Mouse (Mus musculus) adrenal gland, postnatal 25 days (tissue): ENCODE measurements around the gene S100pbp. TPM values are rescaled to one million over a fixed set of nuclear protein-coding genes. Genes with fewer than 3 reads are reported as not detected.
A peak's percentile ranks its signal among the peaks of the same experiment; 100 is the strongest.

ENCODE experiments used
- DNase-seq: peaks from one replicate; pipeline ENCODE4 v3.0.0; 2021; ENCODE audit warnings: mixed read lengths
- total RNA-seq: library from RNA; stranded (reverse); gene quantifications from 2 replicates; pipeline ENCODE4 v1.2.3, GENCODE M21; 2021

Gene S100pbp
- total RNA-seq, 1 experiment from 2014 or later = 27.5 TPM

DNA sequence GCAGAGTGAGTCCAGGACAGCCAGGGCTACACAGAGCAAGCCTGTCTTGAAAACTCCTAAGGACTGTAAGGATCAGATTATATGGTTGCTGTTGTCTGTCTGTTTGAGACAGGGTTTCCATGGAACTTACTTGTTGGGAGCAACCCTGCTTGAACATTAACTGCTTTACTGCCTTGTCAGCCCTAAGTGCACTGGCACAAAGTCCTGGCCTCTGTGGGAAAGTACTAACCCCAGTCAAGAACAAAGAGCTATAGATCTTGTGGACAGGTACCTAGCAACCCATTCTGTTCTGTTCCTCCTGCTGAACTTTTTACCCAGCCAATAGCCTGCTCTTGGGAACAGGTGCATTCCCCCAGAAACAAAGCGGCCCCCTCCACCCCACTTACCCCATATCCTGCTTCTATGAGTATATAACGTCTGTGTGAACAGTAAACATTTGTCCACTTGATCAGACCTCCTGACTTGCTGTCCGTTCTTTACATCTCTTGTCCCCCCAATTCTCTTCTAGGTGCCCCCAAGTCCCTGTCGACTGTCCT lies 38.2 kb downstream of the S100pbp start:
- DNase-seq = no peak

- DNase-seq = no peak
Observed at GRCm38 (mm10) chr4:129149321-129149720, 40.2 kb downstream of the S100pbp start.

GRCm38 (mm10) chr4:129147552-129148103 lies 41.9 kb downstream of the S100pbp start:
- no peak for DNase-seq

GRCm38 (mm10) chr4:129146392-129146791 lies 43.1 kb downstream of the S100pbp start:
- no peak for DNase-seq

GRCm38 (mm10) chr4:129145943-129146342 lies 43.6 kb downstream of the S100pbp start:
- no peak for DNase-seq

GRCm38 (mm10) chr4:129145411-129145810 lies 44.1 kb downstream of the S100pbp start:
- DNase-seq = no peak

GRCm38 (mm10) chr4:129144401-129145367 lies 44.8 kb downstream of the S100pbp start:
- no peak for DNase-seq

GRCm38 (mm10) chr4:129143509-129143908 lies 46.0 kb downstream of the S100pbp start:
- no peak for DNase-seq

DNA sequence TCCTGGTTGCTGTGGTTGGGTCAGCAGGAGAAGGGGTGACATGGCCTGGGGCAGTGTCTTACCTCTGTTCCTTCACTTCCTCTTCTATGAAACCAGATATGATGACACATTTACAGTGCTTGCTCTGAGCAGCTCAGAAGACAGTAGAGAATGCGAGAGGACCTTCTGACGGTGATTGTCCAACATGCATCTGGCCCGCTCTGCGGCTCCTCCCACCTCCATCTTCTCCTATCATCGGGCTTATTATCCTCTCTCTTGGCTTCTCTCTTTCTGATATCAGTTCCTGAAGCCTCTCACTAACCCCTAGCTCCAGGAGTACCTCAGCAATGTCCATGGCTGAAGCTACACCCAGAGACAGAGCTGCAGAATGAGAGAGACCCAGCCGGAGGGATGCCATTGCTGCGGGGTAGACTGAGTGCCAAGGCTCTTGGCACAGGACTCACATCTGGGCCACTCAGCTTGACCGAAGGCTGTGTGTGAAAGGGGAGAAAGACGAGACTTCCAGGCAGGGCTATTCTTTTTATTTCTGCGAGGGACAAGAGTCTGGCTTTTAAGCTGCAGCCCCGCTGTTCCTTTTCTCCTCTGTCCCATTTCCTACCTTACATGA lies 47.0 kb downstream of the S100pbp start:
- DNase-seq = no peak

GRCm38 (mm10) chr4:129141560-129142438 lies 47.7 kb downstream of the S100pbp start:
- no peak for DNase-seq

DNA sequence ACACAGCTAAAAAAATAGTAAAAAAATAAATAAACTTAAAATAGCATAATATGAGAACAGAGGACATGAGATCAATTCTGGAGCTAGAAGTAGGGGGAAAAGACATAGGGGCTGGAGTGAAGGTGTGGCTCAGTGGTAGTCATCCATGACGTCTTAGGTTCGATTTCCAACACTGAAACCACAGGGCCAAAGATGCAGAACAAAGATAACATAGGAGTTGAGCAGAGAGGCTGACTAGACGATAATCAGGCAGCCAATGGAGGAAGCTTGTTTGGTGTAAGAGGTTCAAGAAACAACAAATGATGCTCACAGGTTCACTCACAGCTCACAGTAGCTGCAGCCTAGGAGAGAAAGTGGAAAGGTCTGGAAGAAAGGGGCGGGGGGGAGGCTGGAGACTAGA lies 48.7 kb downstream of the S100pbp start:
- DNase-seq = no peak

DNA sequence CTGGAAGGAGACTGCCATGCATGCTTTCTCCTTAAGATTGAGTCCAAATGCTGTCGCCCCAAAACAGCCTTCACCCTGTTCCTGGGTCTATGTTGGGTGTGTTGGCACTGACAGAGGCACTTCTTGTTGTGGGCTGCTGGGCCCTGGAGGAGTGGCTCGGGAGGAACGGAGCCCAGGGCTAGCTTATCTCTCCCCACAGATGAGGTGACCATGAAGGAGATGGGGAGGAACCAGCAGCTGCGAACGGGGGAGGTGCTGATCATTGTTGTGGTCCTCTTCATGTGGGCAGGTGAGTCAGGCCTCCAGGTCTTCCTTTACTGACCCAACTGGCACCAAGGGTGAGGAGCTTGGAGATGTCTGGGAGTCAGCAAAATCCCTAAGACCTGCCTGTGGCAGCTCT lies 49.9 kb downstream of the S100pbp start:
- DNase-seq = no peak

DNA sequence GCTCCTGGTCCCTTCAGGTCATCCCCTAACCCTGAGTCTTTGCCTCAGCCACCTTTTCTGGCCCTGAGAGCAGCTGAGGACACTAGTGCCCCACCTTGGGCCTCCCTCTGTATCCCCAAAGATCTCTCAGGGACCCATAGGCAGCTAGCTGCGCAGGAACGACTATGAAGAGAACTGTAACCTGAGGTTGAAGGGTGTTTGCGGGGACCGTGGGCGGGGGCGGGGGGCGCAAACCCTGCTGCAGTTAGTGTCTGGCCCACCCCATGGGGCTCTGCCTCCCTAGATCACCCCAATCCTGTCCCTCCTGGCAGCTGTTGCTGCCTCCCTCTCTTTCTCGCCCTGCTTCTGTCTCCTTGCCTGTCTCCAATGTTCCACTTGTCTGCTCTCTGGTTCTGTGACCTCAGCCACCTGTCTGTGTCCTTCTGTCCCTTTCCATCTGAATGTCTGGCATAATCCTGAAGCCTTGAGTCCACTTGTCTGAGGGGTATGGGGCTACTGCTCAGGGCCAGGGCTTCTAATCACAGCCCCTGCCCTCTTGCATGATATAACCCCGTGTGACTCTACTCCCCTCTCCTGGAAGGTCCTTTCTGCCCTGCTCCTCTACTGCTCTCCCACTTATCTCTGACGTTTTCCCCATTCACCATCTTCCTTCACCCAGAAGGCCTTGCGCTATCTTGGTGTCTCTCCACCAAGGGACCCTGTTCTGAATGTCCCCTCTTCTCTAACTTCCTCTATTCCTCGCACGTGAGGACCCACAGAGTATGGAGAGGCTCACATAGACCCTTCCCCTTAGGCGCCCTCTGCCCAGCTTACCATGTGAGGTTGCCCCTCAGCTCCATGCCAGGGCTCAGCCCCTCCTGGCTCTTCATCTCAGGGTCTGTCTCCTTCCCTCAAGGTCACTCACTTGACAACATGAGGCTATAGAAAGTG lies 51.9 kb downstream of the S100pbp start:
- no peak for DNase-seq

DNA sequence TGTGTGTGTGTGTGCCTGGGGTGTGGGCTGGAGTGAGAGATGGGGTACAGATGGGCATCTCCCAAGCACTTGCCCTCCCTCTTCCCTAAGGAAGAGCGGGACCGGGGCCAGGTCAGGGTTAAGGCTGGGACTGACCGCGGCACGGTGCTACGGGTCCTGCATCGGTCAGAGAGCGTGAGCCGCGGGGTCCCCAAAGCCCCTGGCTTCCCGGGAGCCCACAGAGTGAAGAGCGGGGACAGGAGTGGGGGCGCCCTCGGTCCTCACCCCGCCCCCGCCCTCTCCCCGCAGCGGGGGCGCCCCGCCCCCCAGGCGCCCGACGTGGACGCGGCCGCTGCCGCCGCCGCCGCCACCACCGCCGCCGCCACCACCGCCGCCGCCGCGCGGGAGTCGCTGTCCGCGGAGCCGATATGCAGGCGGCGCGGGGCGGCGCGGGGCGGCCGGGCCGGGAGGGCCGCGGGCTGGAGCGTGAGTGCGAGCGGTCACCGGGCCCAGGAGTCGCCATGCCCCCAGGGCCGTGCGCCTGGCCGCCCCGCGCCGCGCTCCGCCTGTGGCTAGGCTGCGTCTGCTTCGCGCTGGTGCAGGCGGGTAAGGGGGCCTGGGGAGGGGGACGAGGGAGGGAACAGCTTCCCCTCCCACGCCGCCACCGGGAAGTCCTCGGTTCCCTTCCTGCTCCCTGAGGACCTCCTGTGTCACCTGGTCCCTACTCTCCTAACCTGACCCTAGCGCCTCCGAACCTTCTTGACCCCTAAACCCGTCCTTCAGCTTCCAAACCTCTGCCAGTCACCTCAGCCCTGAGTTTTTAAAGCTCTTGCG lies 52.7 kb downstream of the S100pbp start, which contains the start of gene Fndc5:
TSS of gene Fndc5 (plus strand) at position 421 of the 813 bp plus-strand sequence.
- peak; percentile 44 for DNase-seq

DNA sequence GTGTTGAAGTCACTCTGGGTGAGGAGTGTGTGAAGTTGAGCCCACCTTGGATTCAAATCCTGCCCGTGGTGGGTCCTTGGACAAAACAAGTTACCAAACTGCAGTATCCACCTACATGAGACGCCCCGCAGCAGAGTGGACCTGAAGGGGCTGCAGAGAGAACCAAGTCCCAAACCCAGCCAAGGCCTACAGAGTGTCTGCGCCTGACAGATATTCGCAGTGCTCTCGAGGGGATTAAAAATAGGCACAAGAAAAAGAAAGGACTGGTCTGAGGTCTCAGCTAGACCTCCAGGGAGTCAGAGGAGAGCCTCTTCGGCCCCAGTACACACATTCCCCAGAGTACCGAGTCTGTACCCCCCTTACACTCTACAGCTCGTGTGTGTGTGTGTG lies 53.3 kb downstream of the S100pbp start:
- no peak for DNase-seq

DNA sequence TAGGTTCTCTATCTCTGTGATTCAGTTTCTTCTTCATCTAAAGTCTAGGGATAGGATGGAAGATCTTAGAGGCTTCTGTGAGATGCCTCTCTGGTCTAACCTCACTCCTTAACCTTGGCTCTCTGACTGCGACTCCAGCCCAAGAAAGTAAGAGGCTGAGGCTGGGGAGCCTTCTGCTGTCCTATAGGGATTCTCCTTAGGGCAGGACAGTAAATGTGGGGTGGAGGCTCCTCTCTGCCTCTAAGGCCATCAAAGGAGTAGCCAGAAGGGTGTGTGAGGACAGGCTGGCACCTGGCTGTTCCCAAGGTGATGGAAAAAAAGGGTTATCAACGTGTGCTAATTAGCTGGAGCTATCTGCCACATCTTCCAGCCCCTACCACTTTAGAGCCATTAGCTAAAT lies 53.9 kb downstream of the S100pbp start:
- DNase-seq = no peak

DNA sequence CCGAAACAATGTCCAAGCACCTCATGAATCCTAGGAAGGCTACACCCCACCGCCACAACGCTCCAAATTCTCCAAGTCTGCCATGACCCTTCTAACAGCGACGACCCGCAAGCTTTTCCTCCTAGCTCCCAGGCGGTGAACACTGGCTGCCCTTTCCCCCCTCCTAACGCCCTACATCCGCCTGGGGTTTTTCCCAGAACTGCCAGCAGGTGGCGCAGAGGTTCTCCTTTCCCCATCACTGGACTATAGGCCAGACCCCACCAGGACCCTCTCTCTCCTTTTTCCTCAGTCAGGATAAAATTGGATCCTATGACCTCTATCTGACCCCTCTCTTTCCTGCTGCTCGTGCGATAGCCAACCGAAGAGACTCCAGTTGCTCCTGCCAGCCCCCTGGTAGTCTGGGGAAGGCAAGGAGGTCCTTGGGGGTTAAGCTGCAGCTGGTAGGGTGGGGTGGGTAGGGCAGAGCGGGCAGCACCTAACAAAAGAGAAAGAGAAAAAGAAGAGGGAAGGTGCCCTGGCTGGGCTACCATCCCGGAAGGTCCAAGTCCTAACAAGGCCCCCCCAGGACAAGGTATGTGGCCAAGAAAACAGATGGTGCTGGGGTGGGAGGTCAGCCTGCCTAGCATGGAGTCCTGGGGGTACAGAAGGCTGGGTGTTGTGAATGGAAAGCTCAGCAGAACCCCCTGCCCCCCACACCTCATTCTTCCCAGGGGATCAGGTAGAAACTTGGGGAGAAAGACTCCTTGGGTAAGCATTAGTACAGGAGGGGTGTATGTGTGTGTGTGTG lies 54.5 kb downstream of the S100pbp start:
- peak; percentile 77 for DNase-seq

GRCm38 (mm10) chr4:129130755-129131303 lies 58.7 kb downstream of the S100pbp start:
- DNase-seq = no peak

GRCm38 (mm10) chr4:129130149-129130548 lies 59.4 kb downstream of the S100pbp start:
- DNase-seq = peak; percentile 43
